Mouse (Mus musculus): ENCODE measurements around the gene Gm10128.
"Not testable (repeated sequence)": the region's sequence is repeated elsewhere in the genome, so short reads cannot be mapped to it uniquely, and the experiment has no call there.

The Gm10128 gene

DNA sequence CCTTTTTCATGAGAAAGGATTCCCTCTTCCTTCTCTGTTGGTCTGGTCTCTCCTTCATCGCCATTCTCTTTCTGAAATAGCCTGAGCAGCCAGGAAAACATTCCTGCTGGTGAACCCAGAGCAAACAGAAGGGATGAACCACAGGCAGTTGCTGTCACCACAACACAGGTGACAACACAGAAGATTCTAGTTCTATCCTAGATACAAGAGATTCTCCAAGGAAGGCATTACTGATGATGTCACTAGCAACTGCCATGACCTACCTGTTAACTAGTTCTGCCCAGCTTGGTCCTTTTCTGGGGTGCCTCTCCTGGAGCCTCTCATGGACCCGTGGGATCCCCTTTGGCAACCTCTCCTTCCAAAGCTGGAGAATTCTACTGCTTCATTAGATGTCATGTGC lies at the start of gene Gm10128:
Gene Gm10128 (minus strand): TSS at position 101 of the 400 bp plus-strand sequence.
- DNase-seq (ENCODE audit: low read depth, low spot score) = not testable (repeated sequence)

DNA sequence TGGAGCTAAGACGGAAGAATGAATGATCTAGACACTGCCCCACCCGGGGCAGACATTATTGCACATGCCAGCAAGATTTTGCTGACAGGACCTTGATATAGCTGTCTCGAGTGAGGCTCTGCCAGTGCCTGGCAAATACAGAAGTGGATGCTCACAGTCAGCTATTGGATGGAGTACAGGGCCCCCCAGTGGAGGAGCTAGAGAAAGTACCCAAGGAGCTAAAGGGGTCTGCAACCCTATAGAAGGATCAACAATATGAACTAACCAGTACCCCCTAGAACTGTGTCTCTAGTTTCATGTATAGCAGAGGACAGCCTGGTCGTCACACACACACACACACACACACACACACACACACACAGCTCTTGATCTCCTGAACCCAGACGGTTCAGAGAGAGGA lies 37.4 kb upstream of the Gm10128 start:
- DNase-seq (ENCODE audit: low read depth, low spot score) = not testable (repeated sequence)

DNA sequence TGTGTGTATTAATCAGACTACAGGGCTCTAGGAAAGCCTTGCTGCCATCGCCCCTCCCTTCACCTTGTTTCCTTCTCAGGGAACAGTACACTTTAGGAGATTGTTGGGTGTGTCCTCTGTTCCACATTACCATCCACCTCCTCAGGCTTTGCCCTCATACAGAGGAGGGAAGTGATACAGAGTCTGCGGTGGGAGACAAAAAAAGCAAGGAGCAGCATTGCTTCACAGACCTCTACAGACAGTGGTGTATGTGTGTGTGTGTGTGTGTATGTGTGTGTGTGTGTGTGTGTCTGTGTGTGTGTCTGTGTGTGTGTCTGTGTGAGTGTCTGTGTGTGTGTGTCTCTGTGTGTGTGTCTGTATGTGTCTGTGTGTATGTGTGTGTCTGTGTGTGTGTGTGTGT lies 18.7 kb upstream of the Gm10128 start:
- DNase-seq (ENCODE audit: low read depth, low spot score) = not testable (repeated sequence)

DNA sequence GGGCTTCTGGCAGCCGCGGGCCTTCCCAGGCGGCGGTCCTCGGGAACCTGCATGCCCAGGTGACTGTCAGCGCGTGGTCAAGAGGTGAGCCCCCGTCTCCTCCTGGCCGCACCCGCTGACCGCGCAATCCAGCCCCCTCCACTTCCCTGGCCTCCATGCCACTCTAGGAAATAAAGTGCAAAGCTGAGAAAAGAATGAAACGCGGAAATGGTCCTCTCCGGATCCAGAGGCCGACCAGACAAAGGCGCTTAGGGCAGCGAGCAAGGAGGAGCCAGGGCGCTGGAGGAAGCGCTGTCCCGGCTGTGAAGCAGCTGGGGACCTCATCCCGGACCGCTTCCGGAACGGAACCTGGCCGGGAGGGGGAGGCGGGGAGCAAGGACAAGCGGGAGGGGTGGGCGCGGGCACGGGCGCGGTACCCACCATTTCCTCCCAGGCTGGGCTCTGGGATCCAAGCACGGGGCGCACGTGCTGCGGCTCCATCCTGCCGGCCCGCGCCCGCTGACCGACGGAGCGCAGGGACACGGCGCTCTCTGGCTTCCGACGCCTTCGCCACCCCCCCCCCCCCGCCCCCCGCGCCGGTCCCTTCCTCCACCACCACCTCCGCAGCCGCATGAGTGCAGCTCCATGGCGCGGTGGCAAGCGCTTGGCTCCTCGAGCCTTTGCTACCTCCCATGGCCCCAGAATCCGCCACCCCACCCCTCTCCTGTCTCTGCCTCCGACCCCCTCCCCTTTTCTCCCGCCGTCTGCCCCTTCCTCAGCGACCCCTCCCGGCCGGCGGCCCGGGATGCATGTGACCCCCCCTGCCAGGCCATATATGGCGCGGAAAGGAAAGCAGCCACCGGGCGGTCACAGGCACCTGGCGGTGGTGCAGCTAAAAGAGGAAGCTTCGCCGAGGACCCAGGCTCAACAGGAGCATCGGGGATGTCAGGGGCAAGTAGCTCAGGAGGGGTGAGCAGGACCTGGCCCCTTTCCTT lies 14.6 kb upstream of the Gm10128 start:
- DNase-seq (ENCODE audit: low read depth, low spot score) = not testable (repeated sequence)

DNA sequence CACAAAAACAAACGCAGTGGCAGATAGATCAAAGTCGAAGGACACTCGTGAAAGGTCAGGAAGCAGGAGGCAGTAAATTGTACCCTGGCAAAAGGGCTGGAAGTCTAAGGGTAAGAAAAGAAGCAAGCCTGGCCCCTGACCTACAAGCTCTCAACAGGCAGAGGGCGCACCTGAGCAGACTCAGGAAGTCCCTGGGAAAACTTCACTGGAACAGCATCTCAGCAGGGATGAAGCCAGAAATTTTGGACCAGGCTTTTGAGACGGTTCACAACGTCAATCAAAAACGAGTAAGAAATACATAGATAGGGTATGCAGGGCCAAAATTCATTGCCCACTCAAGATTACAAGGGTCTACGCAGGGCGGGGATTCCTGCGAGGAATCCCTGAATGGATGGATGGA lies 13.7 kb upstream of the Gm10128 start:
- DNase-seq (ENCODE audit: low read depth, low spot score) = not testable (repeated sequence)

DNA sequence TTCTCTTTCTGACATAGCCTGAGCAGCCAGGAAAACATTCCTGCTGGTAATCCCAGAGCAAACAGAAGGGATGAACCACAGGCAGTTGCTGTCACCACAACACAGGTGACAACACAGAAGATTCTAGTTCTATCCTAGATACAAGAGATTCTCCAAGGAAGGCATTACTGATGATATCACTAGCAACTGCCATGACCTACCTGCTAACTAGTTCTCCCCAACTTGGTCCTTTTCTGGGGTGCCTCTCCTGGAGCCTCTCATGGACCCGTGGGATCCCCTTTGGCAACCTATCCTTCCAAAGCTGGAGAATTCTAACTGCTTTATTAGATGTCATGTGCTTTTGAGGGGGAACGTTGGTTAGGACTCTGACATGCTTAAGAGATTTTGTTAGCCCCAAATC lies 48.3 kb downstream of the Gm10128 start, which contains the start of gene Gm10338:
Gene Gm10338 (minus strand): TSS at position 101 of the 400 bp plus-strand sequence.
- not testable (repeated sequence) for DNase-seq (ENCODE audit: low read depth, low spot score)

All from ZHBTc4 (cell line).